Mouse (Mus musculus) brown adipose tissue, adult 24 weeks (tissue): Measurements from ENCODE around the gene Gm7694. TPM values are rescaled to one million over a fixed set of nuclear protein-coding genes. Genes with fewer than 3 reads are reported as not detected.

Experiments used
- H3K27ac ChIP-seq: fragments of 200-500 bp; replicated peaks from 2 replicates; pipeline ENCODE4 v1.5.1; 2012; ENCODE audit warnings: low read depth, mild to moderate bottlenecking, low read length
- H3K4me1 ChIP-seq: fragments of 200-500 bp; 2 replicates; pipeline ENCODE4 v1.6.1; 2012; ENCODE audit warnings: low read length, mixed read lengths; ENCODE audit not compliant: control insufficient read depth, insufficient read depth, insufficient read length
- H3K4me3 ChIP-seq: fragments of 200-500 bp; 2 replicates; pipeline ENCODE4 v1.5.1; 2012; ENCODE audit warnings: low read depth, mild to moderate bottlenecking, low read length, moderate library complexity; ENCODE audit not compliant: insufficient read depth
- polyA plus RNA-seq: library from polyadenylated mRNA; stranded (reverse); fragments of >200 nt; gene quantifications from 2 replicates; pipeline ENCODE4 v1.2.4, GENCODE M21; 2012; ENCODE audit not compliant: missing spikeins, insufficient read depth, insufficient read length

Gene Gm7694
- polyA plus RNA-seq, 1 experiment = 0.79 TPM

DNA sequence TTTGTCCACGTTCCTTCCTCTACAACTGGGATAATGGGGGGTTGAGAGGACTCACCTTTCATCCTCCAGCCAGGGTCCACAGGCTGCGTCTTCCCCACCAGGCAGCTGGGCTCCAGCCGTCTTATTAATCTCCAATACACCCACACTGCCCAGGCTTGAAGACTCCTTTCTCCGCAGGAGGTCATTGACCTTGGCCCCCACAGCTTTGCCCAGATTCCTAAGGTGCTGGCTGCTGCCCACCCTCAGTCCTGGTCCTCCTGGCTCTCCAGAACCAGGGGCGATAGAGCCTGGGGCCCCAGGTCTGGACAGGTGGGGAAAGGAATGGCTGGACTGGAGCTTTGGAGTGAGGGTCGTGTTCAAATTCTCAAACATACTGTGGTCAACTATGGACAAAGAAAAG is 3.7 kb downstream of the Gm7694 start:
- Histone ChIP-seq H3K4me1 (no peaks in the 10 kb centered on the region), H3K27ac (no peak overlapping the region), H3K4me3 (no peak overlapping the region)

GRCm38 (mm10) chr1:170301686-170302085 is 4.4 kb downstream of the Gm7694 start:
- Histone ChIP-seq H3K4me3 (no peak overlapping the region), H3K4me1 (no peaks in the 10 kb centered on the region), H3K27ac (no peak overlapping the region)

DNA sequence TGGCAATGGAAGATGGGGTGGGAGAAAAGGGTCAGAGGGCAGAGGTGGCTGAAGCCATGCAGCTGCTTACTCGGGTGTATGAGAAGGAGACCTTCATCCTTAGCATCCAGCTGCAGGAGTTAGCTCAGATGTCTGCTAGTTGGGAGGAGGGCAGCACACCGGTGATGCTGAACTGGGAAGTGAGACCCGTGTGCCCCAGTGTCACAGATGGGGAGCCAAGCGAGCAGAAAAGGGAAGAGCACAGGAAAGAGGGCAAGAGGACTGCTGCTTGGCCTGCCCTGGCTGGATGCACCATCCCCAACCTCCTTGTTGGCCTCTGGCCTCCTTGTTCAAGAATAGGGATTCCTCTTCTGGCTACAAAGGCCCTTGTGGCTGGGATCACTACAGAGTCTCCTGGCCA is 6.6 kb downstream of the Gm7694 start:
- Histone ChIP-seq H3K4me1 (no peaks in the 10 kb centered on the region), H3K27ac (no peak overlapping the region), H3K4me3 (no peak overlapping the region)

DNA sequence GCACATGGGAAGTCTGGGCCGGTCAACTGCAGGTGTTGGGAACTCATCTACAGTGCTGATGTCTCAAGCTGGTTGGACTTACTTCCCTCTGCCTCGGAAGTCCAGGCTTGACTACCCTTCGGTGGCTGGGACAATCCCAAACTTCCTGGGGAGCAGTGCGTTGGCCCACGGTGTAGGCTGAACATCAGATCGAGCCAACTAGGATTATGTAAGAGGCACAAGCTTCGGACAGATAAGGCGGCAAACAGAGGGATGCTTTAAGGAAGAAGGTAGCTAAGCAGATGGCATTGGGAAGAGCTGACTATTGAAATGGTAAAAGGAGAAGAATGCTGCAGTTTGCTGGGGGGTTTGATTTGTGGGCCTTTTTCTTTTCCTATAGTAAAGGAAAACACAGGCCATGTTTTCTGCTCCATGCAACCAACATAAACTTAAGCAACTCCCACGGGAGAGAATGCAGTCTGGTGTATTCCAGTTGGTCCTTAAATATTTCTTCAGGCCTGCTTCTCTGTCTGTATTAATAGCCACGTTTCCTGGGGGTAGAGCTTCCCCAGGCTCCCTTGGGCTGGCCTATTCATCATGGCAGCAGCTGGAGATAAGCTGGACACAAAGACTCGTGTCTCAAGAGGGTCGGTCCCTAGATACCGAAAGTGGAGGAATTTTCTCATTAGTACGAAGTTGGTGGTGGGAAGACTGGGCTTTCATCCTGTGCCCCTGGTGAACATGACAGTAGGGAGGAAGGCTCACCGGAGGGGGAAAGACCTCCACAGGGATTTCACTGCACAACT is 11.2 kb downstream of the Gm7694 start:
- Histone ChIP-seq H3K27ac (no peak overlapping the region), H3K4me1 (no peaks in the 10 kb centered on the region), H3K4me3 (no peak overlapping the region)

DNA sequence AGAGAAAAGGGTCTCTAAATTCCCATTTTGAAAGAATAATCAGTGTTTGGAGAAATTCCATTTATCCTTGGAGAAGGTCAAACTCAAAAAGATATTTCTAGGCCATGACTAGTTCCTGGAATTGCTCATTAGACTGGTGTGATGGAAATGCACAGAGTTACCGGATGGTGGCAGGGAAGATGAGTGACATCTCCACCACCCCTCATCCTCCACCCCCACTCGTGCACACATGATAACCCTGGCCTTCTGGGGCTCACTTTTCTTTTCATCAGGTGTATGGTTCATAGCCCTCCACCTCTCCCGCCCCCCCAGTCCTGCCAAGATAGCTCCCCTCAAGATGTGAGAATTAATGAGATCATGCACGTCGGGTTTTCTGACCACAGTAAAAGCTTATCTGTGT is 12.9 kb downstream of the Gm7694 start:
- no peaks in the 10 kb centered on the region for H3K4me1 ChIP-seq
- no peak overlapping the region for H3K27ac ChIP-seq
- no peak overlapping the region for H3K4me3 ChIP-seq

GRCm38 (mm10) chr1:170292239-170292951 is 13.7 kb downstream of the Gm7694 start:
- Histone ChIP-seq H3K27ac (no peak overlapping the region), H3K4me3 (no peak overlapping the region), H3K4me1 (no peaks in the 10 kb centered on the region)

DNA sequence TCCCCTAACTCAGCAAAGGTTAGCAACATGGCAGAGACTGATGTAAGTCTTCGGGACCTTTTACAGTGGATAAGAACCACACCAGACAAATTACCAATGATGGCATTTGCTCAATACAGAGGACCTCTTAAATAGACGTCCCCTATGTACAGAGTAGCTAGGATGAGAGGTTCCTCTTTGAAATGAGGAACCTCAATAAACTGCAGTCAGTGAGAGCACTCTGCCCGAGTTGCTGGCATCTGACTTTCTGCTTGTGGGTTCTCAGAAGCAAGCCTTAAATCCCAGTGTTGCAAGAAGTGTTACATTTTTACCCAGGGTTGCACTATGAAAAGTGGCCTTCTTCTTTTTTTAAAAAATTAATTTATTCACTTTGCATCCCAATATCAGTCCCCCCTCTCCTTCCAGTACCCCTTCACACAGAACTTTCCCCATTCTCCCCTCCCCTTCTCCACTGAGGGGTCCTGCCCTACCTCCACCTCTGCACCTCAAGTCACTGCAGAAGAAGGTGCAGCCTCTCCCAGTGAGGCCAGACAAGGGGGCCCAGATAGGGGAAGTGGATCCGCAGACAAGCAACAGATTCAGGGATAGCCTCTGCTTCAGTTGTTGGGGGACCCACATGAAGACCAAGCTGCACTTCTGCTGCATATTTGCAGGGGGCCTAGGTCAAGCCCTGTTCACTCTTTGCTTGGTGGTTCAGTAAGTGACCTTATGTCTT is 23.6 kb downstream of the Gm7694 start:
- no peak overlapping the region for H3K4me3 ChIP-seq
- no peaks in the 10 kb centered on the region for H3K4me1 ChIP-seq
- no peak overlapping the region for H3K27ac ChIP-seq

GRCm38 (mm10) chr1:170277016-170277415 is 29.1 kb downstream of the Gm7694 start, which contains the start of gene Sh2d1b1:
Gene Sh2d1b1, plus strand, starts transcription at chr1:170277320.
- Histone ChIP-seq H3K4me1 (no peaks in the 10 kb centered on the region), H3K4me3 (no peak within 1 kb of the TSS), H3K27ac (no peak within 1 kb of the TSS)

GRCm38 (mm10) chr1:170273252-170273651 is 32.9 kb downstream of the Gm7694 start:
- H3K4me3 ChIP-seq = no peak overlapping the region
- no peaks in the 10 kb centered on the region for H3K4me1 ChIP-seq
- H3K27ac ChIP-seq = no peak overlapping the region

GRCm38 (mm10) chr1:170270696-170271095 is 35.4 kb downstream of the Gm7694 start:
- H3K27ac ChIP-seq = no peak overlapping the region
- no peak overlapping the region for H3K4me3 ChIP-seq
- H3K4me1 ChIP-seq = no peaks in the 10 kb centered on the region

DNA sequence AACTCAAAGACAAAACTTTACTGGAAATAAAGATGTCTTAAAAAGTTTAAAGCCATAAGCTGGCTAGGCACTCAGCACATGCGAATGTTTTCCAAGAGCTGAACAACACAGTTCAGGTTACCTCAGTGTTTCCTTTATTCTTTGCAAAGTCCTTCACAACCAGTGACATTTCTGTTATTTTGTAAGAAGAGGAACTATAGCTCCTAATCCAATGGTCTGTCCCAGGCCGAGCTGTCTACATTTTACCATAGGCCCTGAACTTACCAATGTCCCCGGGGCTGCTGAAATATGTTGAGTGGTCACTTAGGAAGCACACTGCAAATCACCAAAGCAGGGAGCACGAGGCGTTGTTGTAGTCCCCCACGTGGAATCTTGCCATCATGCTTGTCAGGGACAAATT is 35.9 kb downstream of the Gm7694 start:
- H3K4me3 ChIP-seq = no peak overlapping the region
- H3K27ac ChIP-seq = no peak overlapping the region
- no peaks in the 10 kb centered on the region for H3K4me1 ChIP-seq

DNA sequence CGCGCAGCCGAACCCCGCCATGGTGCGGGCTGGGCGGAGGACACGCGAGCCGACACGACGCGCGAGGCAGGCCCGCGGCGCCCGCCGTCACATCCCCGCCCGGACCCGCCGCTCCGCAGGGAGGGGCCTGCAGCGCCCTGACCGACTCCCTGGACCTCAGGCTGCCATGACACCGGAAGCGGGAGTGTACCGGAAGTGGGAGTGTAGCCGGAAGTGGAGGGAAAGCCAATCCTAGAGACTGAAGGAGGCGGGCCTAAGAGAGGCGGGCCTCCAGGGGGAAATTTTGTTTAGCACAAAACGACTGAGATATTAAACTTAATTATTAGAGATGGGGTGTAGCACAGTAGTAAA is 50.6 kb downstream of the Gm7694 start:
- Histone ChIP-seq H3K4me3 (peak overlapping the region; percentile 90), H3K27ac (no peak overlapping the region), H3K4me1 (no peaks in the 10 kb centered on the region)

GRCm38 (mm10) chr1:170254893-170255559 is 51.1 kb downstream of the Gm7694 start:
- no peaks in the 10 kb centered on the region for H3K4me1 ChIP-seq
- H3K27ac ChIP-seq = no peak overlapping the region

More at GRCm38 (mm10) chr1:170254893-170255559, 51.1 kb downstream of the Gm7694 start:
- peak overlapping the region; percentile 90 for H3K4me3 ChIP-seq
